Mouse (Mus musculus): ENCODE measurements around the gene Sema4f.

Gene Sema4f

GRCm38 (mm10) chr6:82875509-82875935 lies 64.0 kb downstream of the Sema4f start:
- in situ Hi-C loops (cut with MboI, MseI), result loop anchor here in 1 of 2 experiments (10.0 kb wide), 1 partner anchor 131 kb away; no protein-coding TSS in a partner anchor

DNA sequence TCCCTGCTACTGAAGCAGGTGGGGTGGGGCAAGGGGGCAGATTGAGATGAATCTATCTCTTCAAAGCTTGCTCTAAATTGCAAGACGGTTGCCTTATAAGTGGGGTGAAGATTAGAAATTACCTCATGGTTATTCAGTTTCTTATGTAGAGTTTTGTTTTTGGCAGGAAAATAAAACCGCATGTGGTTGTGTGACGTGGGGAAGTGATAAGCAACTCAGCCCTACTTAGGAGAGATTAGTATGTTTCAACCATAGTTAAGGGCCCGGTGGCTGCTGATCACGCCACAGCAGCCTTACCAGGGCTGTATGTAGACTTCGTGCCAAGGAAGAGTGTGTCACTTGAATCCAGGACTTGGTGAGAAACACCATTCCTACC lies 67.2 kb downstream of the Sema4f start:
- in situ Hi-C loops (cut with MboI, MseI), result loop anchor here (5.0 to 10.0 kb wide), 2 partner anchors 128 to 890 kb away; no protein-coding TSS in a partner anchor

GRCm38 (mm10) chr6:82871632-82872331 lies 67.8 kb downstream of the Sema4f start:
- in situ Hi-C loops (cut with MboI, MseI), result loop anchor here (5.0 to 10.0 kb wide), 2 partner anchors 127 to 889 kb away; no protein-coding TSS in a partner anchor

DNA sequence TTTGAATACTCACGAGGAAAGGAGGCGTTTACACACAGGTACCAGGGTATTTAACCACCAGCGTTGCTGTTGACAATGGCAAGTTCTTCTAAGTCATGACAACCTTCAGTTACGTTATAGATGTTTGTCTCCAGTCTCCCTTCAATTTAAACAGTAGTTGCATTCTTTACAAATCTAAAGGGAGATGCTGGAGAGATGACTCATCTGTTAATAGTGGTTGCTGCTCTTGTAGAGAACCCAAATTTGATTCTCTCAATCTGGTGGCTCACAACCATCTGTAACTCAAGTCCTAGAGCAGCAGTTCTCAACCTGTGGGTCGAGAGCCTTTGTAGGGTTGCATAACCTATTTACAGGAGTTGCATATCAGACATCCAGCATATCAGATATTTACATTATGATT lies 71.1 kb downstream of the Sema4f start:
- in situ Hi-C loops (cut with MboI, MseI), result no loop called here

GRCm38 (mm10) chr6:82863380-82863874 lies 76.1 kb downstream of the Sema4f start:
- in situ Hi-C loops (cut with MboI, MseI), result no loop called here

- in situ Hi-C loops (cut with MboI, MseI), result no loop called here
Measured at GRCm38 (mm10) chr6:82862475-82862874, 77.1 kb downstream of the Sema4f start.

DNA sequence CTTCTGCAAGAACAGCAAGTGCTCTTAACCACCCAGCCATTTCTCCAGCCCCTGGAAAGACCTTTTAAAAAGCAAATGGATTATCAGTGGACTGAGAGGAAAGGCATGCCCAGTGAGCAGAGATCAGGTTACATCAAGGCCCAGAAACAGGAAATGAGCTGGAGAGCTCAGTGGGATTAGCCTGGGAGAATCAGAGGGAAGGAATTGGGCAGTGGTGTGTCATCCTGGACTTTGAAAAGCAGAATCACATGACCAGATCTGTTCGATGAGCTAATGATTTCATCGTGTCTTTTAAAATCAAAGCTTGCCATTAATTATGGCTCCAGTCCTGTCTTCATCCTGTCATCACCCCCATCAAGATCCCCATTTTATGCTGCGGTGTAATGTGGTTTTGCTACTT lies 77.5 kb downstream of the Sema4f start:
- in situ Hi-C loops (cut with MboI, MseI), result no loop called here

Measured in T-helper 17 cell (primary cell).